Mouse (Mus musculus) cerebellum, adult 11-12 months (tissue): ENCODE results near the gene Optc.

ENCODE experiments used
- DNase-seq: peaks from one replicate; pipeline ENCODE4 v3.0.0; 2022

The Optc gene

DNA sequence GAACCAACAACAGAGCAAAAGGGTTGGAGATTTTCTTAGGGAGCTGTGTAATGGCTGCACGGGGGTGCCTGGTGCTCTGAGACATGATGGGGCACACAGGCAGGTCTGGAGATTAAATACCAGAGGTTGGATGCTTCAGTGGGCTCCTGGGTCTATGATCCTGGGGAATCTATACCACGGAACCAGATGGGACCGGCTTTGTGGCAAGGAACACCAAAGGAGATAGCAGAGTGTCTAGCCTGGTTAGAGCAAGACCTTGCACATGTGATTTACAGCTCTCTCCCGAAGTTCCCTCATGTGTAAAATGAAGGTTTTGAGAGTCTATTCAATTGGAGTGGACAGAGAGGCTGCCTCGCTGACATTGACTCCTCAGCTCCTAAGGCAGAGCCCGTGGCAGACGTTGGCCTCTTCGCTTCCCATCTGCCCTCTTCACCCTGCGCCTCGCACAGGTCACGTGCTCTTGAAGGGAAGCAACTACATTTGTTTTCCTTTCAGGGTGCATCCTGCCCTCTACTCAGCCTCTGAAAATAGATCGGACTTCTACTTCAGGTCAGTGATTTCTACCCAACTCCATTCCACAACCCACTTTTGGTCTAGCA lies 28.9 kb downstream of the Optc start:
- no peak for DNase-seq

DNA sequence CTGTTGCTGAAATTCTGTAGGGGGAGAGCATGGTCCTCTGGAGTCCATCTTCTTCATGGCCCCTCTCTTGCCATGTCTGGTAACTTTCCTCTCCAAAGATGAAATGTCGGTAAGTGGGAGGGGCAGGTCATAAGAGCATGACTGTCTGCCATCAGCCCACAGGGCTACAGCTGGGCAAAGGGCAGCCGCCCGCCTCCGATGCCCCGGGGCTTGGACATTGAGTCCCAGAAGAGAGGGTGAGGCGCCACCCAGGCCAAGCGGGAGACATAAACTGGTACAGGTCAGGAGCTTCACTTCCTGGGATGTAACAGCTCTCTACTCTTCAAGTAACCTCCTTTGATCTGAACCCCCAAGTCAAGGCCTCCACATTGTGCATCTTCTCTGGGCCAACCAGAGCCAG lies 30.9 kb downstream of the Optc start:
- no peak for DNase-seq

- peak; percentile 83 for DNase-seq
Measured at GRCm38 (mm10) chr1:133873086-133873813, 34.5 kb downstream of the Optc start.

DNA sequence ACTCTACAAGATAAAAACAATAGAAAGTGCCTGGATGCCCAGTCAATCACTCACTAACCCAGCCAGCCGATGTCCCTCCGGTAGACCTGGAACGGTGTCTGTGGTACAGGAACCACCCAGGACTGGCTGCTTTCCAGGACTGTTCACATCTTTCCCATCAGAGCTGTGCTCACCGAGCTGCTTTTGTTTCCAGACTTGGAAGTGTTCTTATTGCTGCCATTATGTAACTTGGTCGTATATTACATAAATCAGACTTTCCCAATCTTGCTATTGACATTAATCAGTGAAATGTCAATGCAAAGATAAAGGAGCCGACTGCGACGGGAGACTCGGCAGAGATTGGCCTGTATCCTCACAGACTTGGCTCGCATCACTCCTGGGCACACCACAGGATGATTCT lies 36.6 kb downstream of the Optc start:
- peak; percentile 76 for DNase-seq

DNA sequence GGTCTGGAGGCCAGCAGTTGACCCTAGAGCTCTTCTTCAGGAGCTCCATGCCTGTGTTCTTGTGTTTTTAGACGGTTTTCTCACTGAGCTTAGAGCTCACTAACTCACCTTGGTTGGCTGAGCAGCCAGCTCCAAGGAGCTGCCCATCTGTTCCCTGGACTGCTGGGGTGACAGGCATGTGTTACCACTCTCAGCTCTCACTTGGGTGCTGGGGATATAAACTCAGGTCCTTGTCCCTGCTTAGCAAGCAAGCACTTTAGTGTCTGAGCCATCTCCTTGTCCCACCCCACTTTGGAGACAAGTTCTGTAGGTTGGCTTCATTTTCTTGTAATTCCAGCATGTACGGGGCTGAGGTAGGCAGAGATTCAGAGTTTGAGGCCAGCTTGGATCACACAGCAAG lies 38.6 kb downstream of the Optc start:
- peak; percentile 89 for DNase-seq

GRCm38 (mm10) chr1:133863257-133863997 lies 44.4 kb downstream of the Optc start:
- no peak for DNase-seq

GRCm38 (mm10) chr1:133861028-133861427 lies 46.8 kb downstream of the Optc start:
- no peak for DNase-seq

DNA sequence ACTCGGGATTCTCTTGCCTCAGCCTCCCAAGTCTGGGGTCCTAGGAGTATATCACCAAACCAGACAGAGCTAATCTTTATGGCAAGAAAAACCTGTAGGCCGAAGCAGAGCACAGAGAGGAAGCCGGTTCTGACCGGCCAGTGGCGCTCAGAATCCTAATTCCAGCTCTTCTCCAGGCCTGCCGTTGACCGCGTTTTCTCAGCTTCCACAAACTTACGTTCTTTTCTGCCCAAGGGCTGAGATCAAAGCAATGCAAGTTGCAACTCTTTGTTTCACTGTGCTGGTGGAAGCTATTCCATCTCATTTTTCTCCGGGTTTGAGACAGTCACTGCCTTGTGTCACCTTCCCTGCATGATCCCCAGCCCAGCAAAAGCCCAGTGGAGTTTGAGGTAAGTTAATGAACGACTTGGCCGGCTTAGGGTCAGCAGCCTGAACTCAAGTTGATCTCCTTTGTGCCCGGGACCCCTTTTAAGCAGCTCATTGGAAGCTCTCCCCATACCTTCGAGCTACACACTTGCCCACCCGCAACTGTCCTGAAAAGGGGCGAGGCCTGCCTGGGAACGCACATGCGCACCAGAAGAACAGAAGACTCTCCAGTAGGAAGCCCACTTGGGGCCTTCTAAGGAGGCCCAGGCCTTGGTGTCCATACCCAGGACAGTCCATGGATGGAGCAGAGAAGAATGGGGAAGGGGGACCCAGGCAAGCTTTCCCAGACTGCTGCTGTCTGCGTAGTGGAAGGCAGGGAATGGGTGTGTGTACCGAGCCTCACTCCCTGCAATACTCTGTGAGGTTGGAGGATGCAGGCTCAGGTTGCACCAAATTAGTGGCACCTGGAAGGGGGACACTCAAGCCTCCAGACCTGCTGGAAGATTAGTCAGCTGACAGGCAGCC lies 47.7 kb downstream of the Optc start:
- no peak for DNase-seq

DNA sequence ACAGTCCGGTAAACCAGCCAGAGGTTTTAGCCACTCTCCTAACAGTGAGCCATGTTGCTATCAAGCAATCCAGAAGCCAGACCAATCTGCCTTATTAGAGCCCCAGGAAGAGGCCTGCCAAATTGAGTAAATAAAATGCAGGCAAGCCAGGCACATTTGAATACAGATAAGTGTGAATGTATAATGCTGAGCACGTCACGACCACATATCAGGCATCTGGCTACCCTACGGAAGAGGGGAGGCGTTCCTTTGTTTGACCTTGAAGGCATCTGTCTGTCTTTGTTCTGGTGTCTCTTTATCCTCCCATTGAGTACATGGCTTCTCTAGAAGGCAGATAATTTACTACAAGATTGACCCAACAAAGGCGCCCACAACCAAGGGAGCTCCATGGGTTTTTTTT lies 48.5 kb downstream of the Optc start:
- DNase-seq: no peak

GRCm38 (mm10) chr1:133857781-133858180 lies 50.0 kb downstream of the Optc start:
- DNase-seq: no peak

GRCm38 (mm10) chr1:133857171-133857570 lies 50.6 kb downstream of the Optc start:
- no peak for DNase-seq

GRCm38 (mm10) chr1:133856655-133857054 lies 51.1 kb downstream of the Optc start:
- no peak for DNase-seq

- no peak for DNase-seq
Measured at GRCm38 (mm10) chr1:133856133-133856541, 51.7 kb downstream of the Optc start.

DNA sequence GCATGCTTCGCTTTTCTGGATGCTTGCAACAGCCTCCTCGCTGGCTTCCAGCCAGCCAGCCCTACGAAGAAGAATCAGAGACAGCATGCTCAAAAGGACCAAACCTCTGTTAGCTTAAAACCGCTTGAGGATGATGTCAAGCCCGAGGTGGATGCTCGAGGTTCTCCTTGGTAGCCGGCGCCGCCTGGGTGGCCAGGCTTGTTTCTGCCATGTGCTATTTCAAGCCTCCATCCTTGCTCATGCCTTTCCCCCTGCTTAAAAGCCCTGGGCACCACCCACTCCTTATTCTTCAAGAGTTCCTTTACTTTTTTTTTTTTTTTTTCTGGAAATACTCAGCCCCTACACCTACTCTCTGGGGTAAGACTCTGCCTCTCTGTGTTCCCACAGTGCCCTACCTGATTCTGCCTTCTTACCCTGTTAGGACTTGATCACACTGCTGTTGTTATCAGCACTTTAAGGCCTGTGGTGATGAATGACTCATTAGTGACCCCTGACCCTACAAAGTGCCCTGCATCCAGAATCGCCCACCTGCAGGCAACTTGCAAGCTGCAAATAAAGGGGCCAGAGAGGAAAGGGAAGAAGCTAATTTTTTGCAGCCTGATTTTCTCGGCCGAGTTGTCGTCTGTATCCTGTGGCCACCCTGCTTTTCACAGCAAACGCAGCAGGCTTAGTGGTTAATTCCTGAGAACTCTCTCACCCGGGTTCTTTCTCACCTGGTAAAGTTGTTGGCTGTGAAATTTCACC lies 52.4 kb downstream of the Optc start:
- DNase-seq: no peak

DNA sequence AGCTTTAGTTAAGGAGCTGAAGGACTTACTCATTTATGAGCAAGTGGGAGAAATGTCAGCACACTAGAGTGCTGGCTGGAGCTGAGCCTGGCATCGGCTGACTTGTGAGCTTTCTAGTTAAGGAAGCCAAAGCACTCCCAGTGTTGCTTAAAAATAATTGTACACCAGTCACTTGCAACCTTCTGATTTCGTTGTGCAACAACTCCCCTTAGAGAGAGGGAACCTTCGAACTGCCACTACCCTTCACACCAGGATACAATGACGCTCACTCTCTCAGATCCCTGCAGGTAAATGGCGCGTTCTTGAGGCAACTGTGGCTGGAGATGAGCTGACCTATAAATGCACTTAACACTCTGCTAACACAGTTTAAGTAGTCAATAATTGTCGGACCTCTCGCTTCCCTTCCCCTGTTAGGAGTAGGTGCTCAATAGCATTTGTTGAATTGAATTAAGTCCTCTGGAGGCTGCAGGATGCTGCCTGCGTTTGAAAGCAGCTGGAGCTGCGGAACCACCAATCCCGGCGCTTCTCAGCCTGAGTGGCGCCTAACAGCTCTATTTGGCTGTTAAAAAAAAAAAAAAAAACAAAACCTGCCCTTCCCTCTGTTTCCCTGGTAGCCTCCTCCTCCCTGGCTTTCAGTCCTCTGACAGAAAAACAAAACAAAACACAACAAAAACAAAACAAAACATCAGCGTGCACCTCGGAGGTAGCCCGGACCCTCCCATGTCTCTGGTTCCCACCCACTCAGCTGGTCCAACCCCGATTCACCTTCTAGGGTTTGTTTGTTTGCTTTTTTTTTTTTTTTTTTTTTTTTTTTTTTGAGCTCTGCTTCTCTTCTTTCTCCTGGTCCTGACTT lies 53.2 kb downstream of the Optc start:
- DNase-seq: no peak
